Mouse (Mus musculus) limb, embryonic 14.5 days (tissue): ENCODE measurements around the gene Gng7. TPM values are rescaled to one million over a fixed set of nuclear protein-coding genes. Genes with fewer than 3 reads are reported as not detected.

Experiments used
- ATAC-seq: fragments of 200-750 bp; cut with Nextera tagmentation; 2 replicates; pipeline ENCODE4 v1.8.0; 2017; ENCODE audit warnings: low read depth, moderate number of reproducible peaks, moderate TSS enrichment; ENCODE audit not compliant: low FRiP score
- DNase-seq: peaks from one replicate; pipeline ENCODE4 v3.0.0-alpha.2; 2015; ENCODE audit warnings: low spot score
- H3K27ac ChIP-seq: fragments of 300-500 bp; sonication (generic); replicated peaks from 2 replicates; pipeline ENCODE4 v1.5.1; 2014; ENCODE audit warnings: low read depth, mild to moderate bottlenecking, low read length, moderate library complexity, mixed read lengths
- H3K27me3 ChIP-seq: fragments of 300-500 bp; sonication (generic); 2 replicates; pipeline ENCODE4 v1.6.1; 2014; ENCODE audit warnings: low read length, mixed read lengths; ENCODE audit not compliant: control insufficient read depth, insufficient read depth
- H3K36me3 ChIP-seq: fragments of 300-500 bp; sonication (generic); 2 replicates; pipeline ENCODE4 v1.6.1; 2014; ENCODE audit warnings: mild to moderate bottlenecking, low read length, moderate library complexity, mixed read lengths; ENCODE audit not compliant: control insufficient read depth, insufficient read depth
- H3K4me1 ChIP-seq: fragments of 300-500 bp; sonication (generic); 2 replicates; pipeline ENCODE4 v1.6.1; 2014; ENCODE audit warnings: antibody characterized with exemption, low read length, mixed read lengths; ENCODE audit not compliant: control insufficient read depth, insufficient read depth
- H3K4me2 ChIP-seq: fragments of 300-500 bp; sonication (generic); replicated peaks from 2 replicates; pipeline ENCODE4 v1.6.1; 2014; ENCODE audit warnings: low read depth, mild to moderate bottlenecking, low read length, moderate library complexity; ENCODE audit not compliant: severe bottlenecking
- H3K4me3 ChIP-seq: fragments of 300-500 bp; sonication (generic); replicated peaks from 2 replicates; pipeline ENCODE4 v1.5.1; 2014; ENCODE audit warnings: low read length
- H3K9ac ChIP-seq: fragments of 300-500 bp; sonication (generic); 2 replicates; pipeline ENCODE4 v1.6.1; 2014; ENCODE audit warnings: mild to moderate bottlenecking, low read depth, low read length, moderate library complexity; ENCODE audit not compliant: severe bottlenecking
- H3K9me3 ChIP-seq: fragments of 300-500 bp; sonication (generic); 2 replicates; pipeline ENCODE4 v1.6.1; 2016; ENCODE audit warnings: low read length; ENCODE audit not compliant: control insufficient read depth
- POLR2A ChIP-seq: fragments of 200-500 bp; IDR thresholded peaks from 2 replicates; pipeline ENCODE4 v1.8.0; 2012; ENCODE audit warnings: inconsistent platforms, mild to moderate bottlenecking, moderate library complexity, borderline replicate concordance; ENCODE audit not compliant: insufficient read depth, insufficient read length; ENCODE audit errors: extremely low read depth
- WGBS: fragments of 180-500 bp; shearing (Covaris S2); extraction: QIAGEN DNeasy Blood & Tissue Kit; methylation state at CpG from one replicate; pipeline ENCODE4 v1.1.7; 2014; 5-methylcytosine and 5-hydroxymethylcytosine counted together
- polyA plus RNA-seq, 2 experiments: library from polyadenylated mRNA; depleted of rRNA in 1 of 2; stranded (reverse) in 1 of 2; unstranded in 1 of 2; fragments of >200 nt; fragmentation: Nextera tagmentation in 1 of 2; extraction: Ambion mirVana in 1 of 2; gene quantifications; 2 replicates each; pipeline versions ENCODE4 v1.2.1 to v1.2.3; 2012 to 2014

The Gng7 gene
- polyA plus RNA-seq, 2 experiments, result 6.5 to 7.9 TPM

DNA sequence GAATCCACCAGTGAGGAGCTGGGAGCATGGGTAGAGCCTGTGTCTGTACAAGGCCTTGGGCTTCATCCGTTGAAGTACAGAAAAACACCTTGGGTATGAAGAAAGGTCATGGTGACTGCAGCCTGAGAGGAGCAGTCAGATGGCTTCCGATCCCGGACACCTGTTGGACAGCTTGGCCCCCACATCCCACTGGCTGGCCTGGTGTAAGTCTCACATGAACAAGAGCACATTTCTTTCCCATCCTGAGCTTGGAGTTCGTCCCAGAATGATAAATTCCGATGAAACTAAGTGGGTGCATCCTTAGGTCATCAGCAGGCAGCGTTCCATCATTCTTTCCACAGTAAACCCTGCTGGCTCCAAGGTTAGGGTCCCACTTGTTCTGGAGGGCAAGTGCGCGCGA is 71.0 kb downstream of the Gng7 start:
- no peak overlapping the region for H3K9ac ChIP-seq
- no peak for ATAC-seq
- WGBS, result 74% methylated on average over 8 of the region's 9 CpGs

DNA sequence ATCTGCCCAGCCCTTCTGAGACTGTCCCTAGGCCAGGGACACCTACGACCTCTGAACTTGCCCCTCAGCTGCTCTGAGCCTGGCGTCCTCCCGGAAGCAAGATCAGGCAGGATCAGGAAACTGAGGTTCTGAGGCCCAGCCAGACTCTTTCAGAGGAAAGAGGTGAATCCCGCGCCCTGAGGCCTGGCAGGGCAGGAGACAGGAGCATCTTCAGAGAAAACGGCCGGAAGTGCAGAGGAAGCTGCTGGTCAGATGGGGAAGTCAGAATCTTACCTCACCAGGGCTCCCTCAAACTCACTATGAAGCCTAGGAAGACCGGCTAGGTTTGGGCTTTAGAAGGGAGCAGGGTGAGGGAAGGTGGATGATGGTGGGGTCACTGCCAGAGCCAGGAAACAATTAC is 71.8 kb downstream of the Gng7 start:
- WGBS, result 53% methylated on average over 8 of the region's 8 CpGs
- H3K4me1 ChIP-seq, result peaks cover 40% of the 10 kb centered on the region
- TF ChIP-seq POLR2A, result no peak

More for the DNA sequence above, 71.0 kb downstream of the Gng7 start:
- Histone ChIP-seq H3K27ac (no peak overlapping the region), H3K4me3 (no peak overlapping the region), H3K9me3 (no peaks in the 10 kb centered on the region), H3K27me3 (no peaks in the 10 kb centered on the region), H3K4me2 (no peak overlapping the region), H3K4me1 (peaks cover 33% of the 10 kb centered on the region), H3K36me3 (no peaks in the 10 kb centered on the region)
- DNase-seq, result no peak
- no peak for TF ChIP-seq POLR2A

DNA sequence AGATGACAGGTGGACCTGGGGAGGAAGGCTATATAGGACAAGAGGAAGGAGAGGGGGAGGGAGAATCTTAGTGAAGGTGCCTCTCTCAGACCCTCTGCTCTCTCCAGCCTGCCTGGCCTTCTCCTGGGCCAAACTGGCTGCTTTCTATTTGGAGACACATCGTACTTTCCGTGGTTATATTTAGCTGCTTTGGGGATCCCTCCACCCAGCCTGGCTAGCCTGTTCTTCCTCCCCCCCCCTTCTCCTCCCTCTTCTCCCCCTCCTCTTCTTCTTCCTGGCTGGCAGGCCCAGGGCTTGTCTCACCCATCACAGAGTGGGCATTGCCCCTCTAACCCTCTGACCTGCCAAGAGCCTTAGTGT is 73.8 kb downstream of the Gng7 start:
- Histone ChIP-seq H3K4me2 (0 out of 2 replicates have a peak overlapping the region, but pooled peaks have one; percentile 77), H3K9me3 (no peaks in the 10 kb centered on the region), H3K27me3 (no peaks in the 10 kb centered on the region), H3K4me3 (no peak overlapping the region), H3K36me3 (no peaks in the 10 kb centered on the region), H3K9ac (no peak overlapping the region), H3K27ac (peak overlapping the region; percentile 68), H3K4me1 (peaks cover 51% of the 10 kb centered on the region)
- no peak for TF ChIP-seq POLR2A
- DNase-seq (no peak), ATAC-seq (no peak)
- WGBS, result 71% methylated on average over 1 of the region's 2 CpGs

More for the DNA sequence above, 71.8 kb downstream of the Gng7 start:
- DNase-seq, result no peak
- Histone ChIP-seq H3K4me2 (no peak overlapping the region), H3K36me3 (no peaks in the 10 kb centered on the region), H3K27me3 (no peaks in the 10 kb centered on the region), H3K9me3 (no peaks in the 10 kb centered on the region), H3K4me3 (no peak overlapping the region), H3K9ac (no peak overlapping the region), H3K27ac (no peak overlapping the region)
- ATAC-seq, result no peak

DNA sequence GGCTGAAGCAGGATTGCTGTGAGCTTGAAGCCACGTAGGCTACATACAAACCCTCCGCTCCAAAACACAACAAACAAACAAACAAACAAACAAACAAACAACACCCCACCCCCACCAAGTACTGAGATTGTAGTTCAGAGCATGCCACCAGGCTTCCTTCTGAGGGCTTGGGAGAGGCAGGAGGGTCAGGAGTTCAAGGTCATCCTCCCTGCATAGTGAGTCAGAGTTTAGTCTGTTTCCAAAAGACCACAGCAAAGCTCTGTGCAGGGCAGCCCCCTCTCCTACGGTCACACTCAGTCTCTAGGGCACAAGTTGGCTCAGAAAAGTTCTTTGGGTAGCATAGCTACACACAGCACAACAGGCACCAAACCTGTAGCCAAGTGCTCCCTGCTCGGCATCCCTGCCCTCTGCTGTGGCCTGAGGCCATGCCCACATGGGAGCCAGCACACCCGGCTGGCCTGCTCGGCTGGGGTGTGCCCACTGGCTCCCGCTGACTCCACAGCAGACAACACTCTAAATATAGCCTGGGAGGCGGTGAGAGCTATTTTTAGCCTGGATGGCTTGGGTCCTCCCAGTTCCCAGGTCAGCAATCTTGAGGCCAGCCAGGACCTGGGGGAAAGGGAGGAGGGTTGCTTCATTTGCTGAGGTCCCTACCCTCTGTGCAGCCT is 74.3 kb downstream of the Gng7 start:
- peak overlapping the region; percentile 68 for H3K27ac ChIP-seq
- peak; percentile 57 for DNase-seq
- H3K9ac ChIP-seq, result peak overlapping the region; percentile 43; the same call in 1 of the 2 replicates

DNA sequence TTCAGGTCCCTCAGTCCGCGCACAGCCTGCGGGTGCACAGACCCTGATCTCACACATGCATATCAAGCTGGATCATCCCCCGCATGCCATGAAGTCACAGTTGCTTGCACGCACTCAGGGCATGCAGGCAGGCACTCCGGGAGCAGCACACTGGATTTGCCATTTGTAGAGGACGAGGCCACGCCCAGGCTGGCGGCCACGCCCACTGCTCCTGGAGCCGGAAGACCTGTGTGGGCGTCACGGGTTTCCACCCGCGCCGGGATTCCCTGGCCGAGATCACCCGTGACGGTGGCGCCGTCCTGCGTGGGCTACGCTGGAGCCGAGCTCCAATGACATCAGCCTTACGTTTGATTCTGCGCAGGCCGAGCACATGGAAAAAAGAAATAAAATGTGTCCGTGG is 75.1 kb downstream of the Gng7 start:
- 0 out of 2 replicates have a peak, but pooled peaks have one; percentile 16 for TF ChIP-seq POLR2A
- peak overlapping the region; percentile 37 for H3K4me3 ChIP-seq
- H3K27ac ChIP-seq, result peak overlapping the region; percentile 68
- ATAC-seq, result peak; percentile 64; the same call in 1 of the 2 replicates
- H3K36me3 ChIP-seq, result no peaks in the 10 kb centered on the region
- H3K4me2 ChIP-seq, result peak overlapping the region; percentile 77
- H3K4me1 ChIP-seq, result peaks cover 62% of the 10 kb centered on the region
- WGBS, result 2% methylated on average over 28 of the region's 28 CpGs
- peak; percentile 86 for DNase-seq
- no peaks in the 10 kb centered on the region for H3K27me3 ChIP-seq
- H3K9ac ChIP-seq, result peak overlapping the region; percentile 43; the same call in 1 of the 2 replicates
- H3K9me3 ChIP-seq, result no peaks in the 10 kb centered on the region

More for the DNA sequence above, 74.3 kb downstream of the Gng7 start:
- no peak; the same call in 1 of the 2 replicates for ATAC-seq
- no peaks in the 10 kb centered on the region for H3K27me3 ChIP-seq
- 30% methylated on average over 8 of the region's 8 CpGs for WGBS
- H3K36me3 ChIP-seq, result no peaks in the 10 kb centered on the region
- peak overlapping the region; percentile 77 for H3K4me2 ChIP-seq
- no peaks in the 10 kb centered on the region for H3K9me3 ChIP-seq
- H3K4me1 ChIP-seq, result peaks cover 56% of the 10 kb centered on the region
- peak overlapping the region; percentile 37 for H3K4me3 ChIP-seq
- TF ChIP-seq POLR2A, result no peak
